Mouse (Mus musculus): ENCODE data around the gene Slc10a7. TPM values are rescaled to one million over a fixed set of nuclear protein-coding genes. Genes with fewer than 3 reads are reported as not detected.

Gene Slc10a7
- total RNA-seq, 1 experiment from 2014 or later = 22.0 TPM

DNA sequence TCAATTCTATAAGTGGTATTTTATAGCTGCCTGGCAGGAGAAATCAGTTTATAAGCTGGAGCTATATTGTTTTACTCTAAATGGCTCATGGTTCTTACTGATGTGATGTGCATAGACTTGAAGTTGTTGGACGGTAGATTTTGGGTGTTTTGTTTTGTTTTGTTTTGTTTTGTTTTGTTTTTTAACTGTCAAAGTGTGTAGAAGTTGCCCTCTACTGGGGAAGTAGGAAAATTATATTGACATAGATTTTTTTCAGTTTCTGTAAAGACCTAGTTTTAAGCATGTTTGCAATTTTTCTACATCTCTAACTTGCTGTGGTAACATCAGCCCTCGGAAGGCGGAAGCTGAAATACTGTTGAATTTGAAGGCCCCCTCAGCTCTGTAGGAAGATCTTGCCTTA, 142.5 kb downstream of the Slc10a7 start:
- no peak for ATAC-seq (ENCODE audit: extremely low read depth, insufficient number of reproducible peaks, low FRiP score, poor library complexity, severe bottlenecking)

DNA sequence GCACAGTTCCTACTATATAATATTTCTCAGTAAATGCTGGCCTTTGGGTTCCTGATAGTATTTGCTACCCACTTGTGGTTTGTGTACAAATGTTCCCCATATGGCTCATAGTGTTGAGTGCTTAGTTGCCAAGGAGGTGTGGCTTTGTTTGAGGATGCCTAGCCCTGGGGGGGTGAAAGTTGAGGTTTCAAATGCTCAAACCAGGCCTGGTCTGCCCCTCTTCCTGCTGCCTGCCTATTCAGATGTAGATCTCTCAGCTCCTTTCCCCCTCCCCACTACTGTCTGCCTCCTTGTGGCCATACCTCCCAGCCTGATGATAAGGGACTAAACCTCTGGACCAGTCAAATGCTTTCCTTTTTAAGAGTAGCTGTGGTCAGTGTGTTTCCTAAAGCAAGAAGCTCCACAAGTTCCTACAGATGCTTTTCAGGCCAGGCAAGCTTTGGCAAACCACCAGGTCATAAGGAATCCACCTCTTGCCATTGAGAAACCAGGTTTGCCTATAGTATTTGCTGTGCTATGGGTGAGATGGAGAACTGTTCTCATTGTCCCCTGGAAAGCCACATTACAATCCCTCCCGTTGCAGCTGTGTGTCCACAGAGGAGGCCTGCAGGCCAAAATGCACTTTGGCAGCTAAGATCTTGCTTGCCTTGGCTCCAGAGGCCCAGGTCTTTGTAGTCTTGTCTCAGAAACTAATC, 146.4 kb downstream of the Slc10a7 start:
- ATAC-seq (ENCODE audit: extremely low read depth, insufficient number of reproducible peaks, low FRiP score, poor library complexity, severe bottlenecking) = no peak

DNA sequence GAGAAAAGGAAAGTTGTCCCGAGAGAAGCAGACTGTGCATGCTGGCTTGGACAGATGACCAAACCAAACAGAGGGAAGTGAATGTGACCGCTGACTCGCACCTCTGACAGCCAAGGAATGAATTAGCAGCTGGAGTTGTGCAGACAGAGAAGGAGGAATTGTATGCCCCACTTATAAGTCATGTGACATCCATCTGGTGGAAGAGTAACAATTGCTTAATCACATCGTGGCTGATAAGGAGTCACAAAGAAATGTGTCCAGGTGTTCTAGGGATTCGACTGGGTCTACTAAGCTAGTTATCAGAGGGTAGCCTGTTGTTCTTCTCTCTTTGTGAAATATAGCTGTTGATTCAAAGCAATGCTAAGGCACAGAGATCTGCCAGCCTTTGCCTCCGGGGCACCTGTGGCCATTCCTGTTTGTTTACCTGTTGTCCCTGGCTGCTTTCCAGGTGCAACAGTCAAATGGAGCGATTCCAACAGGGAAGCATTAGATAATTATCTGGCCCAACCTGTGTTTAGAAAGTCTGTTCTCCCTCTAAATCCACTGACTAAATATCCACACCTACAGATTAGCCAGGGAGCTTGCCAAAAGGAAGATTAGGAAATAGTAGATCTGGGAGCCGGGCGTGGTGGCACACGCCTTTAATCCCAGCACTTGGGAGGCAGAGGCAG, 147.7 kb downstream of the Slc10a7 start:
- no peak for ATAC-seq (ENCODE audit: extremely low read depth, insufficient number of reproducible peaks, low FRiP score, poor library complexity, severe bottlenecking)

DNA sequence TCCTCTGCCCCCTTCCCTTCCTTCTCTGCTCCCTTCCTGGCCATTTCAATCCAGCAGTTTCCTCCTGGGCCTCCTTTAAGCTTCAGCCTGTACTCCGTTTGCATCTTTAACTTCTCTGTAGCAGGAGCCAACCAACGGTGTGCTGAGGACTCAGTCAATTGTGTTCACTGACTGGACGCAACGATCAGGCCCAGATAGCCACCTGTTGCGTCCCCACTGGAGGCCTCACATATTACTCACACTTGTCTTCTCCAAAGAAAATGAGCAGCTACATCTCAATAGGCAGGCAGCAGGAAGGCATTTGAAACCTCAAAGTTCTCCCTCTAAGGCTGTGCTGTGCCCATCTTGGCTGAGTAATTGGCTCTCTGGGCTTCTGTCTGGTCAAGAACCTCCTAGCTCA, 149.0 kb downstream of the Slc10a7 start:
- ATAC-seq (ENCODE audit: extremely low read depth, insufficient number of reproducible peaks, low FRiP score, poor library complexity, severe bottlenecking) = no peak

DNA sequence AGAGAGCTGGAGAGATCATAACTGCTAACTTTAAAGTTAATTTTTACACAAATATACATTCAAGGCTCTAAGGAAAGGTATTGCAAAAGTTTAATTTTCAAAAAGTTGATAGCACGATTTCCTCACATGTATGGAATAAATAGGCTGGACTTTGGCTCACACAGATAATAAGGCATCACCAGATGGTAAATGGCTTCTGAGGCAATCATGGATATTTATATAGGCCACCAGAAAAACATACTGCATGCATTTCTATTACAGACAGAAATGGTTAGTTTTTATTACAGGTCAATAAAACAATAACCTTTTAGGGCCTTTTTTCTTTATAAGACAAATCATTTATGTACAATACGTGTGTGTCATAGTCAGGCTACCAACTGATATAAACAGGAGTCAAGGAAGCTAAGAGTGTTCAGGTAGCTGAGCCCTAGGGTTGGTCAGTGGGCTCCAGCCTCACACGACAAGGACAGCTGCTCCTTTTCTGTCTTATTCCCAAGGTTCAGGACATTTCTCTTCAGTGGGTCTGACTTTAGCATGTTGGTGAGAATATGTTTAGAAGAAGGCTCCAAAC, 150.6 kb downstream of the Slc10a7 start:
- ATAC-seq (ENCODE audit: extremely low read depth, insufficient number of reproducible peaks, low FRiP score, poor library complexity, severe bottlenecking) = no peak

DNA sequence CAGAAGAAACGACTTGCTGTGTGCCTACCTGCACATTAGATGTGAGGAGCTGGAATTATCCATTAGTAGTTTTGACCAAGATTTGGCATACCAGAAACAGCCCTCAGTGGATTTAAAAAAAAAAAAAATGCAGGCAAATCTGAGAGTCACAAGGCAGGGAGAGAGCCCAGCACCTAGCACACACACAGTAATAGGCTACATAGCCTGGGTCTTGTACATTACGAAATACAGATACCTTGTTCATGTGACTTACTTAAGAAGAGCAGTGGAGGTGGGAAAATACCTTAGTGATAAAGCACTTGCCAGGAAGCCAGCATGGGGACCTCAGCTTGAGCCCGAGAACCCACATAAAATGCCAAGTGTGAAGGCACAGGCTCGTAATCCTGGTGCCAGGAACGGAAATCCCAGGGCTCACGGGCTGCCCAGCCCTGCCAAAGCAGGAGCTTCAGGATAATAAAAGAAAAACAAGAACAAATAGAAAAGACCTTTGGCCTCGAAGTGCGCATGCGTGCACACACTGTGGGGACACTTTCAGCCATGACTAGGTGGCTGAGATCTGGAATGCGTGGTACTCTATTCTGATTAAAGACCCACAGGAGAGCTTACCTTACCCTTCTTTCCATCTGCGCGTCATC, 155.3 kb downstream of the Slc10a7 start:
- no peak for ATAC-seq (ENCODE audit: extremely low read depth, insufficient number of reproducible peaks, low FRiP score, poor library complexity, severe bottlenecking)

DNA sequence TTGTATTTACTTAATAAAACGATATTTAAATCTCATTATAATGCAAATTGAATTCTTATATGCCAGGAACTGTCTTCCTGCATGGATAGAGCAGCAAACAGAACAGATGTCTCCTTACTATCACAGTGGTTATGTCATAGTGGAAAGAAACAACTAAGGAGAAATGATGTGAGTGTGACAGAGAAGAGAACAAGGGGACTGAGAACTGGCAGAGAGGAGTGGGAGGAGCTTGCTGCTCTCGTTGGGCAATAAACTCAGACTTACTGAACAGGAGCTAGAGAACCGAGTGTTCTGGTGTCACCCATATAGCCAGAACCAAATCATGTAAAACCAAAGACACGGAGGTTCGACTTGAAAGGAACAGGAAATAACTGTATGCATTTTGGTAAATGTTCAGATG, 158.3 kb downstream of the Slc10a7 start:
- ATAC-seq (ENCODE audit: extremely low read depth, insufficient number of reproducible peaks, low FRiP score, poor library complexity, severe bottlenecking) = no peak

DNA sequence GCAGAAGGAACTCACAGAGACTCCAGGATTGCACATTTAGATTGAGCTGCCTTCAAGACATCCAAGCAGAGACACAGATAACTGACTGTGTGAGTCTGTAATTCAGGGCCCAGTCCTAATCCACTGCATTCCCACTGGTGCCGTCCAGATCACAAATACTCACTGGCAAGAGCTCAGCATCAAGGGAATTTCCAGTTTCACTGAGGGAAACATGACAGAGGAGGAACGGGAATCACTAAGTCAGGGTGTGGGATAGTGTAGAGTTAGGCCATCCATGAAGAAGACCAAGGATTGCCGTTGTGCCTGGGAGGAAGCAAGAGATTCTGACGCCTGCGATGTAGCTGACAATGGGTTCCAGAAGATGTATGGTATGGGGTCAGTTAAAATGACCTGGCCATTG, 159.1 kb downstream of the Slc10a7 start:
- ATAC-seq (ENCODE audit: extremely low read depth, insufficient number of reproducible peaks, low FRiP score, poor library complexity, severe bottlenecking) = no peak

DNA sequence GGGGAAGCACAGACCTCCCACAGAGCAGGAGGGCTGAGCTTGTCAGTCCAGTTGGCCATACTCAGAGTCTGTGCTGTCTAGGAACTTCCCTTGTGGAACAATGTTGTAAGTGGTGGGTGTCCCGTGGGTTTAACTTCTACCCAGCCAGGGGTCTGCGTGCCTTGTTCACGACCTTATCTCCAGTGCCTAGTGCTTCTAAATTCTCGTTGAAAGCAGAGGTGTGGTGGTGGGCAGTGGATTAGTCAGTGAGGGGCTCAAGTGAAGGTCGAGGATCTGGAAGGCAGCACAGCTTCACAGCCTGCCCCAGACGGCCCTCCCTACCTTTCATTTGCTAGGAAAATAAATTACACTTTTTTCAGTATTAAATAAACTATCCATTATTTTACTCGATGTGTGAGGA, 161.1 kb downstream of the Slc10a7 start:
- no peak for ATAC-seq (ENCODE audit: extremely low read depth, insufficient number of reproducible peaks, low FRiP score, poor library complexity, severe bottlenecking)

DNA sequence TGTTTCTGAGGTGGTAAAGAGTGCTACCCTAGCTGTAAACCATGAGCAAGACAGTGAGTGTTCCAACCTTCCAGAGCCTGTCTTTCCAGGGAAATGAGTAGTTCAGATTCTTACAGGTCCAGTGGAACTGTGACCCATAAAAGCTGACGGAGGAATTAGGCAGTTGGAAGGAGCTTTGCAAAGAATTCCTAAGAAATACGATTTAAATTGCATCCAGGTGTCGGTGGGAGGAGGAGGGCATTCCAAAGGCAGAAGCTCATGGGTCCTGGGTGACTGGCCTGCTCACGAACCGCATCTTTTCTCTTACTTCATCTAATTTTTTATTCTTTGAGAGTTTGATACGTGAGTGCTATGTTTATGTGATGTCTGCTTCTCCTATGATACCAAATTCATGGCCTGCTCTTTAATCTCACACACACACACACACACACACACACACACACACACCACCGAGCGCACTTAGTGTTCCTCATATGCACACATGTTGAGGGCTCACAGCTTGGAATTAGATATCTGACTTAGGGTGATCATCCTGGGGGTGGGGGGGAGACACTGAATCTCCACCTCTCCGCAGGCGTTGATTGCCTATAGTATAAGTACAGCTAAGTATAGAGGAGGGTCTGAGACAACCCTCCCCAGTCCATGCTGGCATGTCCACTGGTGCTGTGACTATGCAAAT, 169.5 kb downstream of the Slc10a7 start:
- ATAC-seq (ENCODE audit: extremely low read depth, insufficient number of reproducible peaks, low FRiP score, poor library complexity, severe bottlenecking) = no peak

DNA sequence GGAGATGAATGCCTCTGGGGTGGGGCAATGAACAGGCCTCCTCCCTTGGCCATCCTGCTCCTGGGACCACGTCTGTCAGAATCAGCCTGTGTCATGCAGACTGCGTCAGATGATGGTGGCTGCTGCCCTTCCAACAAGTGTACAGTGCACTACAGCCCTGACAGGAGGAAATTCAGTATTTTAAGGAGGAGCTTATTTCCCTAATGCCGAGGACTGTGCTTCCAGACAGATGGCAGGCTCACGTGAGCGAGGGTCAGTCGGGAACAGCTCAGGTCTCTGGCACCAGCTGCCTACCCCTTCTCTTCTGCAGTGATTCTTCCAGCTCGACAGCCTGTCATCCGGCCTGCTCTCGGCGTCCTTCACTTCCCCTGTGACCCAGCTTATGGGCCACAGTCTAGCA, 181.6 kb downstream of the Slc10a7 start:
- no peak for ATAC-seq (ENCODE audit: extremely low read depth, insufficient number of reproducible peaks, low FRiP score, poor library complexity, severe bottlenecking)

DNA sequence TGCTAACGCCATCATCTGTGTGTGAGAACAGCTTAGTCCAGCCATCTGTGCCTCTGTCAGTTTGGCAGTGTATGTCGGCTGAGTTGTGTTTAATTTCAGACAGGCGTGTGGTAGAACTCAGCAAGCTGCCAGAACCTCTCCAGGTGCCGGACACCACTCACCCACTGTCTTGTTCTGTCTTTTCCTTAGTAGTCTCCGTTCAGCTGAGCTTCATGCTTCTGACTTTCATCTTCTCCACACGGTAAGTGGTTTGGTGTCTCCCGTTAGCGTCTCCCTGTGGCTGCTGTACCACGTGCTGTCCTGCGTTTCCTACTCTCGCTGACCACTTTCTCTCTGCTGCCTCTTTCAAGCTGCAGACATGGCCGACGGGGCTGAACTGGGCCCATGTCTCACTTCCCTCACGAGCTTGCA, 189.2 kb downstream of the Slc10a7 start:
- no peak for ATAC-seq (ENCODE audit: extremely low read depth, insufficient number of reproducible peaks, low FRiP score, poor library complexity, severe bottlenecking)

DNA sequence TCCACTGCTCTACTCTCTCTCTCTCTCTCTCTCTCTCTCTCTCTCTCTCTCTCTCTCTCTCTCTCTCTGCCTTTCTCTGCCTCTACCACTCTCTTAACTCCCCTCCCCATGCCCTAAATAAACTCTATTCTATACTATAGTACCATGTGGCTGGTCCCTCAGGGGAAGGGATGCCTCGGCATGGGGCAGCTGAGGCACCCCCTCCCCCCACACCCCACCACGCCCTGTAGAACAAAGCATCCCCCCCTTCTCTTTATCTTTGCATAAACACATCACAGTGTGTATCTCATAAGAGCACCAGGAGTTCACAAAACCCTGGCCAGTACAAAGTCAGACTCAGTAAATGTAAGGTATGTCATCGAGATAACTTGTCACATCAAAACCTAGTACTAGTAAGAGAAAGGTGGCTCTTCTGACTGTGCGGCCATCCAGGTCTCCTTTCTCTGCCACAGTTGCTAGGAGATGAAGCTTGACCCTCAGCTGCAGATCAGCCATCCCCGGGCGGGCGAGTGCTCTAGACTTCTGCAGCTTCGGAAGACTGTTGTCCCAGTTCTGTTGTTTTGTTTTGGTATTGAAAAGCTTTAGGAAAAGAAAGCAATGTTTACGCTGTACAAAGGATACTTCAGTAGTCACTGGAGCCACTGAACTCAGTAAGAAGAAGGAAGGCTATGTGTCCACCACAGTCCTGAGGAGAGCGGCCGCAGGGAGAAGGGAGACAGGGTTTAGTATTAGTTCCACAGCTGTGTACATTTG, 194.1 kb downstream of the Slc10a7 start:
- no peak for ATAC-seq (ENCODE audit: extremely low read depth, insufficient number of reproducible peaks, low FRiP score, poor library complexity, severe bottlenecking)

DNA sequence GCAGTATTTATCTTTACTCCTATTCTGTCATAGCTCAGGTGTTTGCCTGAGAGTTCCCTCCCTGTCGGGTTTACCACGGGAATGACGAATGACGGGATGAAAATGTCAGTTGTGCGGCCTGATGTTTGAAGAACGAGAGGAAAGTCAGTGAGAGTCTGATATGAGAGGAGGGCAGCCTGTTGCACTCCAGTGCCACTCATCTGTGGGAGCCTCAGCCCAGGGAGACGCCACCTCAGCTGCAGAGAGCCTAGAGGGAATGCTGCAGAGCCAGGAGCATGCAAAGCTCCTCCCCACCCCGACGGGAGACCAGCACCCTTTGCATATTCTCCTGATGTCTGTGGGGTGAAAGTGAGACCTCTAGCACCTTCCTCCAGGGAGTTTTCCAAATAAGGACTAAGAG, 196.8 kb downstream of the Slc10a7 start:
- no peak for ATAC-seq (ENCODE audit: extremely low read depth, insufficient number of reproducible peaks, low FRiP score, poor library complexity, severe bottlenecking)

DNA sequence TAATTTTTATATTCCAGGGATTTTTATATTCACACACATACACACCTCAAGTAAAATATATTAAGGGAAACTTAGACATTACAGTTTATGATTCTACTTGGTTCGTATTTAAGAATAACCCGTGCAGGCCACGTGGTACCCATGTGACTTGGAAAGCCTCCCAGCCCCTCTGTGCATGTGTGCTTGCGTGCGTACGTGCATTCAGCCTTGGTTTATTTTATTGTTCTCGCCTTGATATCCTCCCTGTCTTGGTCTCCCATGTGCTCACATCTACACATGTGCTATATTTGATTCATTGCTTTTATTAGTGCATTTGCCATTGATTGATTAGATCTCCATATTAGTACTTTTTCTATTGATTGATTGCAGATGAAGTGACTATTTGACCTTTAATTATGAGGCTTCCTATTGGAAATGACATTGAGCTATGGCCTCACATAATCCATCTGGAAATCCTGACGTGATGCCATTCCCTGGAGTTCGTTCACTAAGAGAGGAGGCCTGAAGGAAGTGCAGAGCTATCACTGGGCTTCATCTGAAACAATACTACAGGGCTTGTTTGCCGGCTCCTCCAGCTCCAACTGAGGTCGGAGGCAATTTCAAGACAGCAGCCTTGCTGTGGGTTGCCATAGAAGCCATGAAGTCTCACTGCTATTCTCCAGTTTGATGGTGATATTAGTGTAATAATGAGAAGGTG, 200.9 kb downstream of the Slc10a7 start:
- no peak for ATAC-seq (ENCODE audit: extremely low read depth, insufficient number of reproducible peaks, low FRiP score, poor library complexity, severe bottlenecking)

DNA sequence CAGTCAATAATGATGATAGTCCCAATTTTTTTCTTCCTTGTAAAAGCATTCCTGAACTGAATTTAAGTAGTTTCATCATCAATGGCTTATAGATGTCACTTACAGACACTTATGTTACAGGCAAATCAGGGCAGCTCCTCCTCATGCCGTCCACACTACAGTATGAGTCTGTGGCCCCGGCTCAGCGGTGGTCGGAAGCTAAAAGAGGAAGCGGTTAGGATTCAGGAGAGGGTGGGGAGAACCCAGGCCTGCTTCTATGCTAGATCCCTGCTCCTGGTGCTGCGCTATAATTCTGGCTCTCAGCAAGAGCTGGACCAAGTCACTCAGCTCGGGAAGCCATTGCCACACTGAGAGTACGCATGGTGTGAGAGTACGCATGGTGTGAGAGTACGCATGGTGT, 201.8 kb downstream of the Slc10a7 start:
- 0 out of 2 replicates have a peak, but pooled peaks have one; percentile 16 for ATAC-seq (ENCODE audit: extremely low read depth, insufficient number of reproducible peaks, low FRiP score, poor library complexity, severe bottlenecking)

DNA sequence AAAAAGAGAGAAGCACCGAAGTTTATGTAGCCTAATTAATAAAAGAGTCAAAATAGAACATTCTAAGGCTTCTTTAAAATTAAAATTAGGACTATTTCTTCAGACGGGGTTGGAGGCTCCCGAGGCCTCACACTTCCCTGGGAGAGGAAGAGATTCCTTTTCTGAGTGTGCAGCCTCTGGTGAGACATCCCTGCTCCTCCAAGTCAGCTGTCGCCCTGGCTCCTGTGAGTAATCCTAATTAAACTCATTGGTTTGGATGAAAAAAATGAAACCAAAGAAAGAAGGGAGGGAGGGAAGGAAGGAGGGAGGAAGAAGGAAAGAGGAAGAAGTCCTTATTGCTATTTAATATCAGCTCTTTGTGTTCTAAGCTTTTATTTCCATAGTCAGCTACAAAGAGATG, 205.7 kb downstream of the Slc10a7 start:
- no peak for ATAC-seq (ENCODE audit: extremely low read depth, insufficient number of reproducible peaks, low FRiP score, poor library complexity, severe bottlenecking)

DNA sequence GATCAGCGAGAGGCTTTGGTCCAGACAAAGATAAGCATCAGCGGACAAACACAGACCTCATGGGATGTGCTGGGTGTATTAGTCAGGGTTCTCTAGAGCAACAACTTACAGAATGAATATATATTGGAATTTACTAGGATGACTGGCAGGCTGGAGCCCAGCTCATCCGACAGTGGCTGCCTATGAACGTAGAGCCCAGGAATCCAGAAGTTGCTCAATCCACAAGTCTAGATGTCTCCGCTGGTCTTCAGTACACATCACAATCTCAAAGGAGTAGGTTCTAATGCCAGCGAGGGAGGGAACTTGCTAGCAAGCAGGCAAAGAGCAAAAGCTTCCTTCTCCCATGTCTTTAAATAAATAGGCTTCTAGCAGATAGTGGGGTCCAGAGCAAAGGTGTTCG, 207.4 kb downstream of the Slc10a7 start:
- ATAC-seq (ENCODE audit: extremely low read depth, insufficient number of reproducible peaks, low FRiP score, poor library complexity, severe bottlenecking) = no peak
